Mouse (Mus musculus) heart, embryonic 14.5 days (tissue): ENCODE data around the gene Spg21. TPM values are rescaled to one million over a fixed set of nuclear protein-coding genes. Genes with fewer than 3 reads are reported as not detected.

Experiments
- ATAC-seq: fragments of 200-750 bp; cut with Nextera tagmentation; 2 replicates; pipeline ENCODE4 v1.8.0; 2017; ENCODE audit warnings: low read depth, moderate TSS enrichment; ENCODE audit not compliant: insufficient number of reproducible peaks, insufficient read depth, low FRiP score
- H3K27ac ChIP-seq, 2 experiments: fragments of 200-500 bp in 1 of 2; fragments of 300-500 bp in 1 of 2; sonication (generic) in 1 of 2; replicated peaks in 1 of 2; 2 replicates each; pipeline ENCODE4 v1.5.1; 2012 to 2014; ENCODE audit warnings: low read depth in 2 of 2, low read length in 2 of 2, control low read depth in 1 of 2, mild to moderate bottlenecking in 1 of 2, mixed read lengths in 1 of 2; ENCODE audit not compliant: control insufficient read depth in 1 of 2, insufficient read depth in 1 of 2
- H3K27me3 ChIP-seq: fragments of 300-500 bp; sonication (generic); 2 replicates; pipeline ENCODE4 v1.6.1; 2014; ENCODE audit warnings: mild to moderate bottlenecking, low read length, control low read depth; ENCODE audit not compliant: control insufficient read depth, insufficient read depth
- H3K36me3 ChIP-seq: fragments of 300-500 bp; sonication (generic); 2 replicates; pipeline ENCODE4 v1.6.1; 2014; ENCODE audit warnings: mild to moderate bottlenecking, control low read depth, low read length, mixed read lengths; ENCODE audit not compliant: control insufficient read depth, insufficient read depth
- H3K4me1 ChIP-seq, 2 experiments: fragments of 200-500 bp in 1 of 2; fragments of 300-500 bp in 1 of 2; sonication (generic) in 1 of 2; 2 replicates each; pipeline ENCODE4 v1.6.1; 2012 to 2014; ENCODE audit warnings: low read length in 2 of 2, control low read depth in 1 of 2, mixed read lengths in 1 of 2; ENCODE audit not compliant: control insufficient read depth in 2 of 2, insufficient read depth in 2 of 2
- H3K4me2 ChIP-seq: fragments of 300-500 bp; sonication (generic); 2 replicates; pipeline ENCODE4 v1.6.1; 2014; ENCODE audit warnings: mild to moderate bottlenecking, low read length
- H3K4me3 ChIP-seq, 2 experiments: fragments of 200-500 bp in 1 of 2; fragments of 300-500 bp in 1 of 2; sonication (generic) in 1 of 2; 2 replicates each; pipeline ENCODE4 v1.5.1; 2012 to 2014; ENCODE audit warnings: low read length in 2 of 2, mild to moderate bottlenecking in 2 of 2, control low read depth in 1 of 2, low read depth in 1 of 2, moderate library complexity in 1 of 2; ENCODE audit not compliant: control insufficient read depth in 1 of 2, insufficient read depth in 1 of 2
- H3K9ac ChIP-seq: fragments of 300-500 bp; sonication (generic); 2 replicates; pipeline ENCODE4 v1.6.1; 2014; ENCODE audit warnings: mild to moderate bottlenecking, low read length
- H3K9me3 ChIP-seq: fragments of 300-500 bp; sonication (generic); 2 replicates; pipeline ENCODE4 v1.6.1; 2016; ENCODE audit warnings: low read length, control low read depth; ENCODE audit not compliant: control insufficient read depth
- WGBS: fragments of 180-500 bp; shearing (Covaris S2); extraction: QIAGEN DNeasy Blood & Tissue Kit; methylation state at CpG from one replicate; pipeline ENCODE4 v1.1.7; 2014; 5-methylcytosine and 5-hydroxymethylcytosine counted together
- polyA plus RNA-seq: library from polyadenylated mRNA; unstranded; fragments of >200 nt; fragmentation: Nextera tagmentation; extraction: Ambion mirVana; gene quantifications from 2 replicates; pipeline ENCODE4 v1.2.1, GENCODE M21; 2014

Spg21 gene
- polyA plus RNA-seq, 1 experiment from 2014 or later, result 72.0 TPM

DNA sequence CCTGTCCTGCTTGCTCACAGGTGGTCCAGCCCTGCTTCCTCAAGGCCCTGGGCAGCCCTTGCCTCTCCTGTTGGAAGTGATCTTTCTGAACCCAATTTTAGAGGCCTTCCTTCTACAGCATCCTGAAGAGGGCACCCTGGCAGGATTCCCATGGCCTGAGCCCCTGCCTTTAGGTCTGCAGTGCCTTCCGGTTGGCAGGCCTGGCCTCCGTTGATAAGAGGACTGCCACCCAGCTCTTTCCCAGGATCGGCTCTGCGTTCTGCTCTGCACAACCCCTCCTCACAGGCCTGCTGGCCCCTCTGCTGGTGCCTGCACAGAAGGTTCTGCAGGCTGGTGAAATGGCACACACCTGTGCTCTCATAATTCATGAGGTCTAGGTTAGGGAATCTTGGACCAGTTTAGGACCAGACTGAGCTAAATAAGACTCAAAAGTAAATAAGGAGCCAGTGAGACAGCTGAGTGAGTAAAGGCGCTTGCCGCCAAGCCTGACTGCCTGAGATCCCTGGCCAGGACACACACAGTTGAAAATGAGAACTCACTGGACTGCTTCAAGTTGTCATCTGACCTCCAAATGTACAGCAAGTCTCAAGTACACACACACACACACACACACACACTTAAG, 67.8 kb downstream of the Spg21 start:
- H3K27me3 ChIP-seq, result no peaks in the 10 kb centered on the region
- no peaks in the 10 kb centered on the region for H3K9me3 ChIP-seq
- H3K36me3 ChIP-seq, result no peaks in the 10 kb centered on the region
- ATAC-seq, result no peak; the same call in 1 of the 2 replicates
- H3K9ac ChIP-seq, result 0 out of 2 replicates have a peak overlapping the region, but pooled peaks have one; percentile 21
- H3K4me2 ChIP-seq, result no peak overlapping the region
- peak overlapping the region in 1 of 2 experiments; percentile 47; a peak in 1 of 4 replicates for H3K27ac ChIP-seq
- peaks cover 5 to 13% of the 10 kb centered on the region in 2 experiments; a peak in 3 of 4 replicates for H3K4me1 ChIP-seq
- no peak overlapping the region for H3K4me3 ChIP-seq
- WGBS, result 37% methylated on average over 6 of the region's 6 CpGs

DNA sequence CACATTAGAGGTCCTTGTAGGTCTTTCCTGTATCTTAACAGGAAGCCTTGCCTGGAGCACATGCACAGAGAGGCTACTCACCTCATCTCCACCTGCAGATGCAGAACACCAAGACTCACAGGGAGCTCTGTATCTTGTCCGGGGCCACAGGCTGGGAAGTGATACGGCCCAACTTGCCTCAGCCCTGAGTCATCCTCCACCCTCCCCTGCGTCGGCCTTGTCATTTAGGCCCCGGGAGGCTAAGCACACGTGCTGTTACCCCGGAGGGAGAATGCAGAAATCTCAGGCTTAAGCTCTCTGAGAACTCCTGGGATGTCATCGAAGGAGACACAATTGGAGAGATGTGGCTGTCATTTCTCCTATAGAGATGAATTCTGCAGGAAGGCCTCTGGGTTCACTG, 68.9 kb downstream of the Spg21 start:
- Histone ChIP-seq H3K4me1 (peaks cover 5 to 7% of the 10 kb centered on the region in 2 experiments; a peak in 3 of 4 replicates), H3K27me3 (no peaks in the 10 kb centered on the region), H3K36me3 (no peaks in the 10 kb centered on the region), H3K9ac (no peak overlapping the region), H3K9me3 (no peaks in the 10 kb centered on the region), H3K4me2 (no peak overlapping the region), H3K4me3 (no peak overlapping the region), H3K27ac (no peak overlapping the region)
- 58% methylated on average over 8 of the region's 8 CpGs for WGBS
- no peak for ATAC-seq

DNA sequence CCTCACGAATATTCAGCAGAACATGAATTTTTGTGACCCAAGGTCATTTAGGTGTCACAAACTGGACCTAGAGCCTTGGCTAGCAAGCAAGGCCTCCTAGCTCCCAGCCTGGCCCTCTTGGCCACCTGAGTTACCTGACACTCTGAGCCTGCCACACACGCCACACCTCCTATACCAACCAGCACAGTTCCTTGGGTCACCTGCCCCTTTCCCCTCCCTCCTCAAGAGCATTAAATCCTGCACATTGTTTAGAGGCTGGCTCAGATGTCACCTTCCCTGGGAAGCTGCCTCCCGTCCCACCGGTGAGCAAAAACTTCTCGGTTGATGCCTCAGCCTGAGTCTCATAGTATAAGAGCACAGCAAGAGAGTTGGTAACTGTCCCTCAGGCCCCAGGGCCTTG, 70.5 kb downstream of the Spg21 start:
- no peak overlapping the region for H3K4me2 ChIP-seq
- no peak overlapping the region for H3K27ac ChIP-seq
- no peak overlapping the region for H3K4me3 ChIP-seq
- no peak for ATAC-seq
- H3K4me1 ChIP-seq, result peaks cover 5 to 7% of the 10 kb centered on the region in 2 experiments; a peak in 3 of 4 replicates
- no peaks in the 10 kb centered on the region for H3K36me3 ChIP-seq
- H3K9me3 ChIP-seq, result no peaks in the 10 kb centered on the region
- H3K27me3 ChIP-seq, result no peaks in the 10 kb centered on the region
- WGBS, result 86% methylated on average over 5 of the region's 5 CpGs
- no peak overlapping the region for H3K9ac ChIP-seq

DNA sequence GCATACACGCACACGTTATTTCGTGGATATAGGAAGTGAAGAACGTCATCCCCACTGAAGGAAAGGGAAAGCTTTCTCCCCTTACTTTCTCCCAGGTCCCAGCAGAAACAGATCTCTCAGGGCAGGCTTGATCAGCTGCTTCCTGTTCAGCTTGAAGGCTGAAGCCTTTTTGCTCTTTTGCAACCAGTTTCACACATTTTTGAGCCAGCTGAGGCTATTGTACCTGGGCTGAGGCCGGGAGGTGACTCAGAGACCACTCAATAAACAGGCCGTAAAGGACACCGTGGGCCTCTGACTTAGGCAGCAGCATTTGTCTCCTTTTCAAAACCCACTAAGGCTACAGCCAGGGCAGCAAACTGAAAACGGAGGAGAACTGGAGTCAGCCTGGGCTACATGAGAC, 72.2 kb downstream of the Spg21 start:
- H3K9ac ChIP-seq, result no peak overlapping the region
- 64% methylated on average over 8 of the region's 8 CpGs for WGBS
- no peaks in the 10 kb centered on the region for H3K27me3 ChIP-seq
- peaks cover 5 to 7% of the 10 kb centered on the region in 2 experiments; a peak in 3 of 4 replicates for H3K4me1 ChIP-seq
- no peaks in the 10 kb centered on the region for H3K9me3 ChIP-seq
- no peak overlapping the region for H3K27ac ChIP-seq
- ATAC-seq, result no peak
- H3K4me2 ChIP-seq, result no peak overlapping the region
- H3K36me3 ChIP-seq, result no peaks in the 10 kb centered on the region
- H3K4me3 ChIP-seq, result no peak overlapping the region

DNA sequence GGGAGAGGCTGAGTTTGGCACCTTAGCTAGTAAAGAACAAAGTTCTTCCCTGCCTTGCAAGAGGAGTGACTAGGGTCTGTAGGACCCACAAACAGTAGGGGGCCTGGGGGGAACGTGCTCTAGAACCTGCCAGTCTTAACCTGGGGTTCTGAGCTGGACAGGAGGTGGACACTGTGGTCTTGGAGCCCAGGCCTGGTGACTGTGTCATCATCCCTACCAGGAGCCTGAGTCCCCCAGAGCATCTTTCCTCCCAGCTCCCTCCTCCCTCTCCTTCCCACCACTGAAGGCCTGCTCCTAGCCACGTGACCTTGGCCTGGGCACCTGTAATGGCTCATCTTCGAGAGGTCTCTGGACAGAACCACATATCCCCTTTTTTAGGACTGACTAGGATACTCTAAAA, 73.4 kb downstream of the Spg21 start:
- no peak overlapping the region for H3K9ac ChIP-seq
- no peaks in the 10 kb centered on the region for H3K27me3 ChIP-seq
- H3K36me3 ChIP-seq, result no peaks in the 10 kb centered on the region
- WGBS, result 89% methylated on average over 3 of the region's 3 CpGs
- H3K9me3 ChIP-seq, result no peaks in the 10 kb centered on the region
- H3K4me1 ChIP-seq, result no peaks in the 10 kb centered on the region; a peak in 1 of 4 replicates
- no peak overlapping the region for H3K4me2 ChIP-seq
- no peak overlapping the region for H3K27ac ChIP-seq
- H3K4me3 ChIP-seq, result no peak overlapping the region
- no peak for ATAC-seq

DNA sequence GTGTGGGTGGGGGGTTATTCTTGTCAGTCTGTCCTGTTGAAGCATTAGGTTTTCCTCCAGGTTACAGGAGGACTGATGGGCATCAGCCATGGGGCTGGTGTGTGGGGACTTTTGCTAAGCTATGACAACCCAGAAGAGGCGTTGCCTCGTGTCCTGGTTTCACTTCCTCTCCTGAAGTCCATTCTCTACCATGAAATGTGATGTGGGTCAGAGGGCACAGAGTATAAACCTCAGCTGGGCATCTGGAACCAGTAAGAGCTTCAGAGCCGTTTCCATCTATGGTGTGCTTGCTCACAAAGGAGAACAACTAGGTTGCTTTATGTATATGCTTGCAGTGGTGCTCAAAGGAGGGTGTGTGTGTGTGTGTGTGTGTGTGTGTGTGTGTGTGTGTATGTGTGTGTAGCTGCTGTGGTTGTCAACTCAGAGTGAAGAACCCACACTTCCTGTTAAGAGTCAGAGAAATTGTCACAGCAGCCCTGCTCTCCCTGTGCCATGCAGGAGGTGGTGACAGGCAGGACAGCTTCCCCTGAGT, 74.5 kb downstream of the Spg21 start:
- H3K27ac ChIP-seq, result no peak overlapping the region
- H3K36me3 ChIP-seq, result no peaks in the 10 kb centered on the region
- no peak overlapping the region for H3K4me3 ChIP-seq
- H3K4me1 ChIP-seq, result no peaks in the 10 kb centered on the region; a peak in 1 of 4 replicates
- WGBS, result 65% methylated on average over 3 of the region's 3 CpGs
- H3K9me3 ChIP-seq, result no peaks in the 10 kb centered on the region
- no peak overlapping the region for H3K9ac ChIP-seq
- ATAC-seq, result 0 out of 2 replicates have a peak, but pooled peaks have one; percentile 28
- H3K4me2 ChIP-seq, result no peak overlapping the region
- no peaks in the 10 kb centered on the region for H3K27me3 ChIP-seq

DNA sequence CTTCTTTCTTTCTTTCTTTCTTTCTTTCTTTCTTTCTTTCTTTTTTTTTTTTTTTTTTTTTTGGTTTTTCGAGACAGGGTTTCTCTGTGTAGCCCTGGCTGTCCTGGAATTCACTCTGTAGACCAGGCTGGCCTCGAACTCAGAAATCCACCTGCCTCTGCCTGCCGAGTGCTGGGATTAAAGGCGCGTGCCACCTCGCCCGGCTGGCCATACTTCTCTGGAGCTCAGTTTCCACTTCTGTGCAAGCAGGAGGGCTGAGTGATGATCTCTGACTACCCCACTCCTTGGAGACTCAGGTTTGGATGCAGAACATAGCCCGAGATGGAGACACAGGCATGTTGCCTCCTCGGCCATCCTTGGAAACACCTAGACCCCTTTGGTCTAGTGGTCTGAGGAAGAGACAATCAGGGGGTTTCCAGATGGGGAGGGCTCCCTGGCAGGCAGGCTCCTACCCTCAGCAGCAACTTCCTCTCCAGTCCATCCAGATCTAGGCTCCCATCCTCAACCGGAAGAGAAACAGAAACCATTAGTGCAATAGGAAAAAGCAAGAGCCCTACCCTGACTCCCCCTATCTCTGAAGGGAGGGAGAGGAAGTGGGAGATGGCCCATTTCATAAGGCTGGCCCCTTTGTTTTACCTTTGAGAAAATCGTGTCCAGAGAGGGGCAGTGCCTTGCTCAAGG, 75.2 kb downstream of the Spg21 start:
- H3K4me1 ChIP-seq, result no peaks in the 10 kb centered on the region; a peak in 1 of 4 replicates
- H3K4me3 ChIP-seq, result no peak overlapping the region
- no peak; the same call in 1 of the 2 replicates for ATAC-seq
- H3K36me3 ChIP-seq, result no peaks in the 10 kb centered on the region
- no peaks in the 10 kb centered on the region for H3K27me3 ChIP-seq
- H3K27ac ChIP-seq, result no peak overlapping the region
- H3K9ac ChIP-seq, result no peak overlapping the region
- WGBS, result 83% methylated on average over 10 of the region's 11 CpGs
- no peaks in the 10 kb centered on the region for H3K9me3 ChIP-seq
- no peak overlapping the region for H3K4me2 ChIP-seq
